Mouse (Mus musculus) cerebellum, adult 2 months (tissue): Measurements from ENCODE around the gene Clps. TPM values are rescaled to one million over a fixed set of nuclear protein-coding genes. Genes with fewer than 3 reads are reported as not detected.

Source experiments
- DNase-seq, 2 experiments: peaks; one replicate each; pipeline ENCODE4 v3.0.0; 2021
- H3K27ac ChIP-seq: fragments of 200-500 bp; 2 replicates; pipeline ENCODE4 v1.5.1; 2012; ENCODE audit warnings: low read length, control low read depth, inconsistent platforms; ENCODE audit not compliant: insufficient read depth
- H3K27me3 ChIP-seq: fragments of 200-500 bp; 2 replicates; pipeline ENCODE4 v1.6.1; 2012; ENCODE audit warnings: inconsistent platforms, mild to moderate bottlenecking, low read length, moderate library complexity; ENCODE audit not compliant: control insufficient read depth, insufficient read depth
- H3K4me1 ChIP-seq: fragments of 200-500 bp; 2 replicates; pipeline ENCODE4 v1.6.1; 2011; ENCODE audit warnings: low read length; ENCODE audit not compliant: control insufficient read depth, insufficient read depth
- H3K4me3 ChIP-seq: fragments of 200-500 bp; replicated peaks from 2 replicates; pipeline ENCODE3; 2011; ENCODE audit warnings: mild to moderate bottlenecking, low read depth, low read length, control low read depth; ENCODE audit not compliant: insufficient read depth
- CTCF ChIP-seq: fragments of 200-500 bp; IDR thresholded peaks from 2 replicates; pipeline ENCODE4 v1.5.1; 2011; ENCODE audit warnings: low read depth, mild to moderate bottlenecking, control low read depth, low read length, moderate library complexity, borderline replicate concordance; ENCODE audit not compliant: insufficient read depth
- POLR2A ChIP-seq: fragments of 200-500 bp; IDR thresholded peaks from 2 replicates; pipeline ENCODE4 v1.6.1; 2011; ENCODE audit warnings: low read length, control low read depth, borderline replicate concordance; ENCODE audit not compliant: insufficient read depth
- WGBS: fragments of 180-500 bp; shearing (Covaris S2); methylation state at CpG from one replicate; pipeline ENCODE4 v1.1.7; 2018; 5-methylcytosine and 5-hydroxymethylcytosine counted together
- polyA plus RNA-seq: library from polyadenylated mRNA; depleted of rRNA; stranded (reverse); fragments of >200 nt; gene quantifications from 2 replicates; pipeline ENCODE4 v1.2.3, GENCODE M21; 2012

Clps gene
- polyA plus RNA-seq, 1 experiment, result 0.28 TPM

DNA sequence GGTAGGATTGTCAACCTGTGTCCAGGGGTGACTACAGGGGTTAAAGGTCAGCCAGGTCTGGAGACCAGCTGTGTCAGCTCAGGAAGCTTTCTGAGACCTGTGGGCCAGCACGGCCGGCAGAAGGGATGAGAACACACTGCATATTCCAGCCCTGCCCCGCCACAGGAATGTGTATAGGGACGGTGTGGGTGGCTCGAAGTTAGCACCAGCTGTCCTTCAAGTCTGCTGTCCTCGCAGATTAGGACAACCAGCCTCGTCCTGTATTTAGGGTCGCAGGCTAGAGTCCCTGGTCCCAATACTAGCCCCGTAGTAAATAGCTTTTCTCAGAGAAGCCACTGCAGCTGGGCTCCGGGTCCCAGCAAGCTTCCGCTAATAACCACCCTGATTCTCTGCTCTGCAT, 12.0 kb downstream of the Clps start:
- Histone ChIP-seq H3K4me1 (no peaks in the 10 kb centered on the region), H3K27me3 (no peaks in the 10 kb centered on the region), H3K27ac (no peak overlapping the region), H3K4me3 (no peak overlapping the region)
- 74% methylated on average over 11 of the region's 11 CpGs for WGBS
- TF ChIP-seq CTCF (no peak), POLR2A (no peak)
- no peak for DNase-seq

DNA sequence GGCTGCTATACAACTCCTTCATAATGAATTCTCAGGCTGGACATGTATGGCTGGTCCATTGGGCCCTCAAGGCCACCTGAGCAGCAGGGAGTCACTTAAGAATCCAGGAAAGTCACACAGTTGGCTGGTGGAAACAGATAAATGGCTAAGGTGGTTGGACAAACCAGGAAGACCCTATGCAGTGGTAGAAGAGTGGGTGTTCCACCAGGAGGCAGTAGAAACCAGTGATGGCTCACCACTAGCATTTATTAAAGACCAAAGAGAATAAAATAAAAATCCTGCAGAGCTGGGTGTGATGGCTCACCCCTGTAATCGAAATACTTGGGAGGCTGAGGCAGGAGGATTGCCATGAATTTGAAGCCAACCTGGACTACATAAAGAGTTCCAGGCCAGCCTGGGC, 13.6 kb downstream of the Clps start:
- no peaks in the 10 kb centered on the region for H3K27me3 ChIP-seq
- WGBS, result 86% methylated on average over 1 of the region's 1 CpGs
- TF ChIP-seq POLR2A (no peak), CTCF (no peak)
- H3K4me1 ChIP-seq, result no peaks in the 10 kb centered on the region
- H3K4me3 ChIP-seq, result no peak overlapping the region
- H3K27ac ChIP-seq, result no peak overlapping the region
- DNase-seq, result no peak

DNA sequence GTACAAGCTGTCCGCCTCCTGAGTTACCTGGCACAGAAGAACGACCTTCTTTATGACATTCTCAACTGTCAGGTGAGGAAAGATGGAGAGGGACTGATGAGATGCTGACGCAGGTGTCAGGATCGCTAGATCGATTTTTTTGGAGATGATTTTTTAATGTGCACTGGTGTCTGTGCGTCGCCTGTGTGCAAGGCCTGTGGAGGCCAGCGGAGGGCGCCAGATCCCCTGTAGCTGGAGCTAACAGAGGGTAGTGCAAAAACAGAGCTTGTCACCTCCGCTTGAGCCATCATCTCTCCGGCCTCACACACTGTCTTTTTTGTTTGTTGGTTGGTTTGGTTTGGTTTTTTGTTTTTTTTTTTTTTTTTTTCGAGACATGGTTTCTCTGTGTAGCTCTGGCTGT, 22.7 kb downstream of the Clps start:
- Histone ChIP-seq H3K4me1 (no peaks in the 10 kb centered on the region), H3K27me3 (no peaks in the 10 kb centered on the region; the same call in 1 of the 2 replicates), H3K27ac (no peak overlapping the region), H3K4me3 (no peak overlapping the region)
- TF ChIP-seq CTCF, result no peak
- no peak for TF ChIP-seq POLR2A
- DNase-seq, result no peak
- WGBS, result 53% methylated on average over 12 of the region's 12 CpGs

DNA sequence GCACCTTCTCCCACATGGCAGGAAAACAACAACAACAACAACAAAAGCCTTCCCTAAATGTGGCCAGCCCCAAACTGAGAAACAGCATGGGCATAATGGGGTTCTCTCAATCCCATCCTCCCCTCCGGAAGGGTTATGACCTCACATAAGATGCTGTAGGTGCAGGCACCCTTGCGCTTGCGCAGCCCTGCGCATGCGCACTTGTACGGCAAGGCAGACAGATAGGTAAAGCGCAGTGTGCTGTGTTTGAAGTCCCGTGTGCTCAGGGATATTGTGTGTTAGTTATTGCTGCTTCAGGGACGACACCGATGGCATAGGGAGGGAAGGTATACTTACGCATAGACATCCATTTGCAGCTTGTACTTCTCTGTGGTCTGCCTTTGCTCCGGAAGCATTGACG, 27.2 kb downstream of the Clps start:
- 96% methylated on average over 13 of the region's 13 CpGs for WGBS
- H3K4me1 ChIP-seq, result no peaks in the 10 kb centered on the region
- TF ChIP-seq CTCF (no peak), POLR2A (no peak)
- no peaks in the 10 kb centered on the region; the same call in 1 of the 2 replicates for H3K27me3 ChIP-seq
- no peak overlapping the region for H3K27ac ChIP-seq
- no peak overlapping the region for H3K4me3 ChIP-seq
- DNase-seq, result no peak

DNA sequence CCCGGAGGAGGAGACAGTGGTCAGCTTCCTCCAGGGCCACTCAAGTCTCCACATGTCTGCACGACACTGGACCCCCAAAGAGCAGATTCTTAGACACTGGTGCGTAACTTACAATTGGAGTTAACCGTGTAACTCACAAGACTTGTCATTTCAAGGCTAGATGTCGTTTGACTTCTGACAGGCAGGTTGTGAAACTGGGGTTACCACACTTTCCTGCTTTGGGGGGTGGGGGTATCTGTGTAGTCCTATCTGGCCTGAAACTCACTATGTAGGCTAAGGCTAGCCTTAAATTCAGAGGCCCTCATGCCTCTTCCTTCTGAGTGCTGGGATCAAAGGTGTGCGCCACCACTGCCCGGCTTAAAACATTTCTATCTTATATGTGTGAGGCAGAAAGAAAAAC, 28.0 kb downstream of the Clps start:
- TF ChIP-seq CTCF, result no peak
- no peak for TF ChIP-seq POLR2A
- DNase-seq, result no peak
- Histone ChIP-seq H3K27ac (no peak overlapping the region), H3K4me1 (0 out of 2 replicates have a peak, but pooled peaks cover 2% of the 10 kb centered on the region), H3K27me3 (no peaks in the 10 kb centered on the region; the same call in 1 of the 2 replicates), H3K4me3 (no peak overlapping the region)
- 87% methylated on average over 7 of the region's 7 CpGs for WGBS

DNA sequence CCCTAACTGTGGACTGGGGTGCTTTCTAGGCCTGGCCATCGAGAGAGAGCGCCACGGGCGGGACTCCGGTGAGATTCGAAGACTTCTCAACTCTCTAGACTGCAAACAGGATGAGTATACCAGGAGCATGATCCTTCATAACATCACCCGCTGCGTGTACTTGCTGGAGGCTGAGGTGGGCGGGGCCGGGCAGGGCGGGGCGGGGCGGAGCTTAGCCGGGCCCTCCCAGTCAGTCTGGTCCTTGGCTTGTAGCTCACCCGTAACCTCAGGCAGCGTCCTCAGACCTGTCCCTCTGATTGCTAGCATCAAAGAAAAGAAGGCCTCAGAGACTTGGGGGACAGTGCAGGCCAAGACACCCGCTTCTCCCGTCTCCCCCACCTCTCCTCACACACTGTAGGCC, 28.6 kb downstream of the Clps start:
- WGBS, result 24% methylated on average over 18 of the region's 18 CpGs
- Histone ChIP-seq H3K4me1 (0 out of 2 replicates have a peak, but pooled peaks cover 2% of the 10 kb centered on the region), H3K27me3 (no peaks in the 10 kb centered on the region; the same call in 1 of the 2 replicates), H3K27ac (no peak overlapping the region), H3K4me3 (no peak overlapping the region)
- no peak for DNase-seq
- TF ChIP-seq CTCF (no peak), POLR2A (no peak)

DNA sequence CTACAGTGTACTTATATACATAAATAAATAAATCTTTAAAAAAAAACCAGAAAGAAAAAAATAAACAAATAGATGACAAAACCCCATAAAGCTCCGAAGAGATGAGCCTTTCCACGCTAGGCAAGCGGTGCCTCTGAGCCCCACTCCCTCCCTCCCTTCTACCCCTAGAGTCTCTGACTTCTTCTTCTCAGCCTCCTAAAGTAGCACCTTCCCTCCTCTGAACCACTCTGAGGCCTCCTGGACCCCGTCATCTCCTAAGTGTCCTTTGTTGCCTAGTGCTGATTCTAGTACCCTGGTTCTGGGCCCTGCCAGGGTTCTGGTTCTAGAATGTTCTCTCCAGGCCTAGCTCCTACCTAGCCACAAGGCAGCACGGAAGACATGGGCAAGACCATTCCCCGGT, 30.1 kb downstream of the Clps start, which contains the start of gene Armc12:
Gene Armc12, plus strand, starts transcription at position 301 of the 400 bp plus-strand sequence.
- H3K4me1 ChIP-seq, result 0 out of 2 replicates have a peak, but pooled peaks cover 2% of the 10 kb centered on the region
- H3K27me3 ChIP-seq, result no peaks in the 10 kb centered on the region
- no peak within 1 kb of the TSS for H3K4me3 ChIP-seq
- 91% methylated on average over 6 of the region's 6 CpGs for WGBS
- H3K27ac ChIP-seq, result no peak within 1 kb of the TSS
- TF ChIP-seq POLR2A (no peak), CTCF (no peak)
- no peak for DNase-seq

DNA sequence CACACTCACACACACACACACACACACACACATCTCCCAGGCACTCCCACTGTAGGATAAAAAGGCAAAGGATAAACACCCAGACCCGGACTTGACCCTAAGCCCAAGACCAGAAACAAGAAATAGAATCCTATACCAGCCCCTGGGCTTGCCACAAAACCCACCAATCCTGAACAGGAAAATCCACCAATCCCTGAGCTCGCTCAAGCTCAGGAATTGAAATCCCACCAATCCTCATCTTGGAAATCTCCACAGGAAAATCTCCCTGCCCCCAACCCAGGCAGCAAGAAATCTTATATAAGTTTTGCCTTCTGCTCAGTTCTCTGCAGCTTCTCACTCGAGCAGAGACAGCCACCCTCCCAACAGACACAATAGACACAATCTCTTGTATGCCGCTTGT, 31.4 kb downstream of the Clps start:
- DNase-seq, result no peak
- 0 out of 2 replicates have a peak, but pooled peaks cover 2% of the 10 kb centered on the region for H3K4me1 ChIP-seq
- TF ChIP-seq POLR2A (no peak), CTCF (no peak)
- no peak overlapping the region for H3K4me3 ChIP-seq
- no peak overlapping the region for H3K27ac ChIP-seq
- 75% methylated on average over 4 of the region's 4 CpGs for WGBS
- no peaks in the 10 kb centered on the region for H3K27me3 ChIP-seq
